Mouse (Mus musculus): ENCODE measurements around the gene Satb2. TPM values are rescaled to one million over a fixed set of nuclear protein-coding genes. Genes with fewer than 3 reads are reported as not detected.

Gene Satb2
- polyA plus RNA-seq, 1 experiment from 2014 or later = 1.6 TPM

DNA sequence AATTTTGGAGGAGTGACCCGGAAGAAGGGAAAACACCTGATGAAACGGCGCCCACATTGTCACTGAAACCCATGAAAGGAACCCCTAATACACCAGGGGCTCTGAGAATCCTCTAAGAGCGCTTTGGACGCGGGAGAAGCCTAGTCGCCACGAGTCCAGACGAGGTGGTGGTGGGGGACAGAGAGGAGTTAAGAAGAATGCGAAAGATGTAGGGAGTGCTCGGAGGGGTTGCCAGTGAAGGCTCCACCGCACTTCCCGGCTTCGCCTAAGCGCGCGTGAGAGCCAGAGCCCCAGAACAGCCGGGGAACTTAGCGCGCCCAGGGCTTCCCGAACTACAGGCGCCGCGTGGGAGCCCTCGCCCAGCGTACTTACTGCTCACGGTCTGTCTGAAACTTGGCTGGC, 7.7 kb downstream of the Satb2 start:
- H3K4me2 ChIP-seq (ENCODE audit: low read length) = peak overlapping the region; percentile 100
- H3K27me3 ChIP-seq (ENCODE audit: control insufficient read depth, insufficient read depth, low read depth, low read length) = peaks cover 32% of the 10 kb centered on the region
- H3K27ac ChIP-seq (ENCODE audit: low read length) = no peak overlapping the region
- no peaks in the 10 kb centered on the region for H3K36me3 ChIP-seq (ENCODE audit: control insufficient read depth, insufficient read depth, low read length)
- WGBS = under 1% methylated on average over 27 of the region's 27 CpGs
- no peak overlapping the region for H3K9ac ChIP-seq (ENCODE audit: low read depth, low read length)
- peak overlapping the region; percentile 57 for H3K4me3 ChIP-seq (ENCODE audit: low read depth, low read length)
- no peak for ATAC-seq
- no peaks in the 10 kb centered on the region for H3K9me3 ChIP-seq (replicated peaks; ENCODE audit: control insufficient read depth, low read length, poor library complexity, severe bottlenecking)
- H3K4me1 ChIP-seq (ENCODE audit: control insufficient read depth, insufficient read depth, low read length) = peaks cover 29% of the 10 kb centered on the region

DNA sequence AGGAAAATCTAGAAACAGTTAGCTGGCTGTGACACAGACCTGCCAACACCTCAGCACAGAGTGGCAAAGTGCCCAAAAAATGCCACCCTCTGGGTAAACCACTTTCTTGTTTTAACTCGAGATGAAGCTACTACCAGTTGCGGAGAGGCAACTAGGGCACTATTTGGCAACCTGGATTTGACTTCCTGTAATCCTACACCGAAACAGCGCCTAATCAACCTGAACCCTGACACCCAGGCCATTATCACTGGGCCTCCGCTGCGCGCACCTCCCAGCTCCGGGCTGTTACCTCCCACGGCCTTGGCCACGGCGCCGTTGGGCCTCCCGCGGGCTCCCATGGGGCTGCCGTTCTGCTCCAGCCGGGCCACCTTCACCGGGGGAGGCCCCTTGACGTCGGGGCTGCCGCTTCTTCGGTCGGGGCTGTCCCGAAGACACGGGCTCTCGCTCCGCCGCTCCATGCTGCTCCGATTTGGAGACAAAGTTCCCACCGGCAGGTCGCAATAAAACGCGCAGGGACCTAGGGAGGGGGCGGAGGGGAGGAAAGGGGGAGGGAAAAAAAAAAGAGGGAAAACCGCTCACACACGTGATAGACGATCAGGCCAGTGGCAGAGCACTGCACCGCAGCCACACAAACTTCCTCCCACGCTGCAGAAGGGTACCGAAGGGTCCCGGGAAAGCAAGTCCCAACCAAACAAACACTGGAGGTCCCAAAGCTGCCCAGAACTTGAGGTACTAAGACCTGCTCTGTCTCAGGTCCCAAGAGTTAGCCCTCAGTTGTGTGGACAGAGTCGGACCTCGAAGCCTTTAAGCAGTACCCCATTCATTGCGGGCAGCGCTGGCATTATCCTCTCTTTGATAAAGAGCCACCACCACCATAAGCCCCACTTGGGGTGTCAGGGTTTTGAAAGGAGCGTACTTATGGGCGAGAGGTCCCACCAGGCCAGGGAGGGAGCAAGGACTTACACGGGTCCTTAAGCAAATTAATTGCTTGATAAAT, 8.8 kb downstream of the Satb2 start:
- Histone ChIP-seq H3K4me3 (ENCODE audit: low read depth, low read length) (peak overlapping the region; percentile 22), H3K4me1 (ENCODE audit: control insufficient read depth, insufficient read depth, low read length) (peaks cover 29% of the 10 kb centered on the region), H3K9me3 (replicated peaks; ENCODE audit: control insufficient read depth, low read length, poor library complexity, severe bottlenecking) (no peaks in the 10 kb centered on the region), H3K27me3 (ENCODE audit: control insufficient read depth, insufficient read depth, low read depth, low read length) (peaks cover 26% of the 10 kb centered on the region), H3K36me3 (ENCODE audit: control insufficient read depth, insufficient read depth, low read length) (no peaks in the 10 kb centered on the region), H3K4me2 (ENCODE audit: low read length) (peak overlapping the region; percentile 47), H3K9ac (ENCODE audit: low read depth, low read length) (peak overlapping the region; percentile 32; the same call in 1 of the 2 replicates), H3K27ac (ENCODE audit: low read length) (no peak overlapping the region)
- no peak for ATAC-seq
- WGBS = 4% methylated on average over 47 of the region's 47 CpGs

DNA sequence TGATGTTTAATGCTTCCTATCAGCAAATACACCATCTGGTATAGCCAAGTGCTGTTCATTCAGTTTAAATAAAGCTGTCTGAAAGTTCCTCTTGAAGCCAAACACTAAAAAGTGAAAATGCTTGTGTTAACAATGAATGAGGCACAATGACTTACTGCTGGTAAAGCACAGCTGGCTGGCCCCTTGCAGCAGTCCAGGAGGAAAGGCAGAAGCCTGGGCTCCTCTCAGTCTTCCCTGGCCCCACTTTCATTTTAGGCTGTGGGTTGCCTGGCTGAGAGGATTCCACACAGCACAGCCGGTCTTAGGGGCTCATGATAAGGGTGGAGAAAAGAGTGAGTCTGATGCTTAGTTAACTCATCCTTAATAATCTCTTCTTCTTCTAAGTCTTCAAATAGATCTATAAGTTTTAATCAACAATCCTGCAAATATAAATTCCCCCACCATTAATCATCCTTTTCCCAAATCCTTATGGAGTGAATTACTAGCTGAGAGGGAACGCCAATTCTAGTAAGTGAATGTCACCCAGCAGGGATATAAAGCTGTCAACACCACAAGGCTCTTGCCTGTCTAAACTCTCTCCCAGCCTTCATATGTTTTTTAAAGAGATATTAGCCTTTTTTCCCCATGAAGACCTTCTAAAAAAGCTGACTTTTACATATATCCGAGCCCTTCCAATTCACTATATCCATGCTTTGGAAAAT, 12.4 kb downstream of the Satb2 start:
- no peaks in the 10 kb centered on the region for H3K36me3 ChIP-seq (ENCODE audit: control insufficient read depth, insufficient read depth, low read length)
- H3K27me3 ChIP-seq (ENCODE audit: control insufficient read depth, insufficient read depth, low read depth, low read length) = peaks cover 26% of the 10 kb centered on the region
- ATAC-seq = no peak
- H3K4me2 ChIP-seq (ENCODE audit: low read length) = no peak overlapping the region
- H3K27ac ChIP-seq (ENCODE audit: low read length) = no peak overlapping the region
- 65% methylated on average over 3 of the region's 3 CpGs for WGBS
- peaks cover 13% of the 10 kb centered on the region for H3K4me1 ChIP-seq (ENCODE audit: control insufficient read depth, insufficient read depth, low read length)
- H3K9ac ChIP-seq (ENCODE audit: low read depth, low read length) = no peak overlapping the region
- no peak overlapping the region for H3K4me3 ChIP-seq (ENCODE audit: low read depth, low read length)
- H3K9me3 ChIP-seq (replicated peaks; ENCODE audit: control insufficient read depth, low read length, poor library complexity, severe bottlenecking) = no peaks in the 10 kb centered on the region

GRCm38 (mm10) chr1:56964493-56964892, 14.0 kb downstream of the Satb2 start:
- no peak overlapping the region for H3K9ac ChIP-seq (ENCODE audit: low read depth, low read length)
- H3K4me2 ChIP-seq (ENCODE audit: low read length) = no peak overlapping the region
- H3K36me3 ChIP-seq (ENCODE audit: control insufficient read depth, insufficient read depth, low read length) = no peaks in the 10 kb centered on the region
- no peaks in the 10 kb centered on the region for H3K9me3 ChIP-seq (replicated peaks; ENCODE audit: control insufficient read depth, low read length, poor library complexity, severe bottlenecking)
- 86% methylated on average over 7 of the region's 7 CpGs for WGBS
- peaks cover 15% of the 10 kb centered on the region for H3K27me3 ChIP-seq (ENCODE audit: control insufficient read depth, insufficient read depth, low read depth, low read length)
- H3K4me3 ChIP-seq (ENCODE audit: low read depth, low read length) = no peak overlapping the region
- peaks cover under 1% of the 10 kb centered on the region; the same call in 1 of the 2 replicates for H3K4me1 ChIP-seq (ENCODE audit: control insufficient read depth, insufficient read depth, low read length)
- no peak for ATAC-seq
- no peak overlapping the region for H3K27ac ChIP-seq (ENCODE audit: low read length)

GRCm38 (mm10) chr1:56963291-56963690, 15.2 kb downstream of the Satb2 start:
- H3K4me2 ChIP-seq (ENCODE audit: low read length) = no peak overlapping the region
- H3K27me3 ChIP-seq (ENCODE audit: control insufficient read depth, insufficient read depth, low read depth, low read length) = peaks cover 6% of the 10 kb centered on the region
- H3K9ac ChIP-seq (ENCODE audit: low read depth, low read length) = no peak overlapping the region
- no peak for ATAC-seq
- H3K27ac ChIP-seq (ENCODE audit: low read length) = no peak overlapping the region
- no peak overlapping the region for H3K4me3 ChIP-seq (ENCODE audit: low read depth, low read length)
- 81% methylated on average over 4 of the region's 4 CpGs for WGBS
- H3K4me1 ChIP-seq (ENCODE audit: control insufficient read depth, insufficient read depth, low read length) = no peaks in the 10 kb centered on the region
- H3K36me3 ChIP-seq (ENCODE audit: control insufficient read depth, insufficient read depth, low read length) = no peaks in the 10 kb centered on the region
- no peaks in the 10 kb centered on the region for H3K9me3 ChIP-seq (replicated peaks; ENCODE audit: control insufficient read depth, low read length, poor library complexity, severe bottlenecking)

DNA sequence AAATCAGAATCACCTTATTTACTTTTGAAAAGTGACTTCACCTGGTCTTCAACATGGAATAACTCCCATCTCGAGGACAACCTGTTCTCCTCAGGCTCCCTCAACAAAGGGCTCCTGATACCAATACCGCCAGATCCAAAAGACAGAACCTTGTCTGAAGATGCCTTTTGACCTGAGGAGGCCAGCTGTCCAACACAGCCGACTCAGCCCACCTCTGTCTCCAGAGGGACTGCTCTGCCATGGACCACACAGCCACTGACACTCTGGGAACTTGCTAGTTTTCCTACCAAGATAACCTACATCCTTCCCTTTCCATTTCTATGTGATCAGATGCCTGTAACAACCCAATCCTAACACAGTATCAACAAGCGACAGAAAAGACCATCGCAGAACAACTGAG, 19.5 kb downstream of the Satb2 start:
- Histone ChIP-seq H3K27me3 (ENCODE audit: control insufficient read depth, insufficient read depth, low read depth, low read length) (no peaks in the 10 kb centered on the region), H3K4me3 (ENCODE audit: low read depth, low read length) (no peak overlapping the region), H3K4me1 (ENCODE audit: control insufficient read depth, insufficient read depth, low read length) (no peaks in the 10 kb centered on the region), H3K9me3 (replicated peaks; ENCODE audit: control insufficient read depth, low read length, poor library complexity, severe bottlenecking) (no peaks in the 10 kb centered on the region), H3K27ac (ENCODE audit: low read length) (no peak overlapping the region), H3K36me3 (ENCODE audit: control insufficient read depth, insufficient read depth, low read length) (no peaks in the 10 kb centered on the region), H3K9ac (ENCODE audit: low read depth, low read length) (no peak overlapping the region), H3K4me2 (ENCODE audit: low read length) (no peak overlapping the region)
- no peak for ATAC-seq
- 92% methylated on average over 5 of the region's 5 CpGs for WGBS

GRCm38 (mm10) chr1:56957942-56958341, 20.5 kb downstream of the Satb2 start:
- Histone ChIP-seq H3K27me3 (ENCODE audit: control insufficient read depth, insufficient read depth, low read depth, low read length) (no peaks in the 10 kb centered on the region), H3K36me3 (ENCODE audit: control insufficient read depth, insufficient read depth, low read length) (no peaks in the 10 kb centered on the region), H3K27ac (ENCODE audit: low read length) (no peak overlapping the region), H3K4me3 (ENCODE audit: low read depth, low read length) (no peak overlapping the region), H3K4me1 (ENCODE audit: control insufficient read depth, insufficient read depth, low read length) (no peaks in the 10 kb centered on the region), H3K9ac (ENCODE audit: low read depth, low read length) (no peak overlapping the region), H3K4me2 (ENCODE audit: low read length) (no peak overlapping the region), H3K9me3 (replicated peaks; ENCODE audit: control insufficient read depth, low read length, poor library complexity, severe bottlenecking) (no peaks in the 10 kb centered on the region)
- ATAC-seq = no peak
- 85% methylated on average over 7 of the region's 7 CpGs for WGBS

DNA sequence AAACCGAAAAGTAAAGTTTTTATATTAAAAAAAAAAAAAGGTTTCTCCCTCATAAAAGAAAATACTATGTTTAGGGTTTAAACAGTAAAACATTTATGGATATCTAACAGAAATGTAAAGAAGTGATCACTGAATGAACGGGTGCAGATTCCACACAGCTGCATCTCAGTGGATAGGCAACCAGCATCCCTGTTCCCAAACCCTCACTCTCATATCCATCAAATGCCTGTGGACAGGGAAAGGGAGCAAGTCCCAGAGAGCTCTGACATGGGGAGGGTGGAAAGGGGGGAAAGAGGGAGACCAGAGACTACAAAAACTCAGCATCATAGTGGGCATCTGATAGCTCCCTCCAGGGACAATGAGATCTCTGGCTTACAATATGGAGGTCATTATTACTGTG, 21.6 kb downstream of the Satb2 start:
- ATAC-seq = no peak
- H3K4me3 ChIP-seq (ENCODE audit: low read depth, low read length) = no peak overlapping the region
- H3K36me3 ChIP-seq (ENCODE audit: control insufficient read depth, insufficient read depth, low read length) = no peaks in the 10 kb centered on the region
- H3K27me3 ChIP-seq (ENCODE audit: control insufficient read depth, insufficient read depth, low read depth, low read length) = no peaks in the 10 kb centered on the region
- no peaks in the 10 kb centered on the region for H3K9me3 ChIP-seq (replicated peaks; ENCODE audit: control insufficient read depth, low read length, poor library complexity, severe bottlenecking)
- H3K4me1 ChIP-seq (ENCODE audit: control insufficient read depth, insufficient read depth, low read length) = no peaks in the 10 kb centered on the region
- H3K4me2 ChIP-seq (ENCODE audit: low read length) = no peak overlapping the region
- WGBS = 95% methylated on average over 2 of the region's 2 CpGs
- no peak overlapping the region for H3K9ac ChIP-seq (ENCODE audit: low read depth, low read length)
- H3K27ac ChIP-seq (ENCODE audit: low read length) = no peak overlapping the region

DNA sequence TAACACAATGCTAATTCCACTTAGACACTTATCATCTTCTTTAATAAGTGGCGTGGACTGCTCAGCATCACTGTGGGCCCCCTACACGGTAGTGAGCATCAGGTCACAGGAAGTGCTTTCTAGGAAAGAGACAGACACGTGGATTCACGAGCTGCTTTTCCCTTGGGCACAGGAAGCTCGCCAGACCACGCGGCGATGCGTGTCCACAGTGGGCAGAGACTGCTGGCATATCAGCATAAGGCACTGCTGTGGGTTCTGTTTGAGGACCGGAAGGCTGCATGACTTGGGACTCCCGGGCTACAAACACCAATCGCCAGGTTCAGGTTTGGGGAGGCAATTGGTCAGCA, 22.7 kb downstream of the Satb2 start:
- no peaks in the 10 kb centered on the region for H3K27me3 ChIP-seq (ENCODE audit: control insufficient read depth, insufficient read depth, low read depth, low read length)
- H3K9me3 ChIP-seq (replicated peaks; ENCODE audit: control insufficient read depth, low read length, poor library complexity, severe bottlenecking) = no peaks in the 10 kb centered on the region
- 84% methylated on average over 12 of the region's 12 CpGs for WGBS
- H3K4me2 ChIP-seq (ENCODE audit: low read length) = no peak overlapping the region
- ATAC-seq = no peak
- no peak overlapping the region for H3K4me3 ChIP-seq (ENCODE audit: low read depth, low read length)
- no peaks in the 10 kb centered on the region for H3K4me1 ChIP-seq (ENCODE audit: control insufficient read depth, insufficient read depth, low read length)
- no peaks in the 10 kb centered on the region for H3K36me3 ChIP-seq (ENCODE audit: control insufficient read depth, insufficient read depth, low read length)
- no peak overlapping the region for H3K27ac ChIP-seq (ENCODE audit: low read length)
- no peak overlapping the region for H3K9ac ChIP-seq (ENCODE audit: low read depth, low read length)
